Comparison of ENCODE assay signal across 19 mouse cellular contexts in the genomic region with DNA sequence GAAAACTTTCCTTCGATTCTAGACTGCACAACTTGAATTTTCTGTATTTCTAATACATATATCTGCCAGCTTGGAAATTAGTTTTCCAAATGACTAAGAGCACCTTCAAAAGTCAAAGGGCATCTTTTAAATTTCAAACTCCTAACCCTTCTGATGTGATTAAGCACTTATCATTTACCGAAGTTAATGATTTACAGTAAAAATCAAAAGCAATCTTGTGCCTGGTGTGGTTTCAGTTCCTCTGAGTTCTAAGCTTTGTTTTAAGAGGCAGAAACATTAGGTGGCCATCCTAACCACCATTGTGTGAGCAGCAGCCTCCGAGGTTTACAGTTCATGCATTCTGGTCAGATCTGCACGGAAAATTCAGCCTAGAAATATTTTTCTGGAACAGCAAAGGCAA. TPM values are rescaled to one million over a fixed set of nuclear protein-coding genes. Genes with fewer than 3 reads are reported as not detected.
DNase-seq lines count a peak whose midpoint lies in the region; ATAC-seq and TF ChIP-seq lines count a peak whose summit lies in the region.
"Had no signal": no experiment of that assay in that cellular context is flagged by ENCODE, and none has a peak within 500 bp of the region (broad histone marks: within the 10 kb centered on the region; RNA-seq: fewer than 3 reads in every experiment).

No protein-coding gene starts in this region.

- no peaks in the 10 kb centered on the region; the same call in 1 of the 2 replicates for H3K4me1 ChIP-seq in hindbrain, postnatal 0 days (ENCODE audit: insufficient read depth, low read length)
- H3K4me1 ChIP-seq in hindbrain, embryonic 13.5 days (replicated peaks): peaks cover 12% of the 10 kb centered on the region
- H3K4me1 ChIP-seq in liver, adult 2 months (ENCODE audit: control insufficient read depth, insufficient read depth, low read length): 0 out of 2 replicates have a peak, but pooled peaks cover 2% of the 10 kb centered on the region
- peaks cover 11% of the 10 kb centered on the region; the same call in 1 of the 2 replicates for H3K4me1 ChIP-seq in liver, postnatal 0 days (ENCODE audit: insufficient read depth)
- H3K4me1 ChIP-seq in cortical plate, adult 2 months (ENCODE audit: control insufficient read depth, insufficient read depth, low read length): peaks cover 3% of the 10 kb centered on the region
- peaks cover 6% of the 10 kb centered on the region; the same call in 1 of the 2 replicates for H3K4me1 ChIP-seq in stomach, embryonic 15.5 days

- TF ChIP-seq CTCF in hindbrain, postnatal 0 days (IDR thresholded peaks at IDR 0.05; ENCODE audit: low read depth): no peak
- no peak for TF ChIP-seq CTCF in liver, adult 2 months (IDR thresholded peaks at IDR 0.05; ENCODE audit: low read depth, low read length)
- no peak for TF ChIP-seq CTCF in liver, postnatal 0 days (IDR thresholded peaks at IDR 0.05; ENCODE audit: low read depth)
- TF ChIP-seq CTCF in cortical plate, adult 2 months (IDR thresholded peaks at IDR 0.05; ENCODE audit: extremely low read depth, insufficient read depth, low read length): no peak

- no peak overlapping the region for H3K27ac ChIP-seq in hindbrain, postnatal 0 days
- no peak overlapping the region for H3K27ac ChIP-seq in hindbrain, embryonic 13.5 days
- no peak overlapping the region for H3K27ac ChIP-seq in liver, adult 2 months (replicated peaks; ENCODE audit: insufficient read depth, low read depth, low read length)
- H3K27ac ChIP-seq in liver, postnatal 0 days (ENCODE audit: low read depth): no peak overlapping the region
- no peak overlapping the region for H3K27ac ChIP-seq in cortical plate, adult 2 months (ENCODE audit: insufficient read depth, low read length)
- H3K27ac ChIP-seq in stomach, embryonic 15.5 days: no peak overlapping the region
- H3K27ac ChIP-seq: embryonic facial prominence, embryonic 13.5 days; hindbrain, embryonic 12.5 days; midbrain, embryonic 12.5 days had no signal

- no peak for TF ChIP-seq POLR2A in liver, adult 2 months (IDR thresholded peaks at IDR 0.05; ENCODE audit: extremely low read depth, insufficient read depth, low read length)
- TF ChIP-seq POLR2A in cortical plate, adult 2 months (IDR thresholded peaks at IDR 0.05; ENCODE audit: extremely low read depth, insufficient read depth, low read length): no peak

- no peaks in the 10 kb centered on the region for H3K9me3 ChIP-seq in hindbrain, postnatal 0 days (ENCODE audit: low read length)
- H3K9me3 ChIP-seq in hindbrain, embryonic 13.5 days: no peaks in the 10 kb centered on the region
- H3K9me3 ChIP-seq in liver, postnatal 0 days (ENCODE audit: low read length): no peaks in the 10 kb centered on the region
- no peaks in the 10 kb centered on the region for H3K9me3 ChIP-seq in stomach, embryonic 15.5 days
- H3K9me3 ChIP-seq: embryonic facial prominence, embryonic 13.5 days; hindbrain, embryonic 12.5 days; midbrain, embryonic 12.5 days had no signal

- H3K4me2 ChIP-seq in hindbrain, postnatal 0 days (ENCODE audit: low read depth, low read length): peak overlapping the region; percentile 84
- no peak overlapping the region for H3K4me2 ChIP-seq in hindbrain, embryonic 13.5 days
- H3K4me2 ChIP-seq in liver, postnatal 0 days (ENCODE audit: low read depth, low read length): no peak overlapping the region
- H3K4me2 ChIP-seq in stomach, embryonic 15.5 days: no peak overlapping the region
- H3K4me2 ChIP-seq: embryonic facial prominence, embryonic 13.5 days; hindbrain, embryonic 12.5 days; midbrain, embryonic 12.5 days had no signal

- H3K4me3 ChIP-seq in hindbrain, postnatal 0 days (ENCODE audit: low read length): peak overlapping the region; percentile 11; the same call in 1 of the 2 replicates
- H3K4me3 ChIP-seq in hindbrain, embryonic 13.5 days: no peak overlapping the region
- H3K4me3 ChIP-seq in liver, adult 2 months (ENCODE audit: insufficient read depth, low read depth, low read length): no peak overlapping the region
- H3K4me3 ChIP-seq in liver, postnatal 0 days (ENCODE audit: low read depth, low read length): no peak overlapping the region
- peak overlapping the region; percentile 94 for H3K4me3 ChIP-seq in cortical plate, adult 2 months (ENCODE audit: insufficient read depth, low read length)
- H3K4me3 ChIP-seq in stomach, embryonic 15.5 days (replicated peaks): no peak overlapping the region
- H3K4me3 ChIP-seq: embryonic facial prominence, embryonic 13.5 days; hindbrain, embryonic 12.5 days; midbrain, embryonic 12.5 days had no signal

- 77% methylated on average over 4 of the region's 4 CpGs for WGBS in hindbrain, postnatal 0 days
- 79% methylated on average over 4 of the region's 4 CpGs for WGBS in hindbrain, embryonic 13.5 days
- WGBS in liver, adult 2 months: 57% methylated on average over 4 of the region's 4 CpGs
- 56% methylated on average over 4 of the region's 4 CpGs for WGBS in liver, postnatal 0 days (ENCODE audit: insufficient replicate concordance)
- 59% methylated on average over 4 of the region's 4 CpGs for WGBS in stomach, embryonic 15.5 days

- H3K9ac ChIP-seq in hindbrain, postnatal 0 days (replicated peaks; ENCODE audit: low read length): no peak overlapping the region
- H3K9ac ChIP-seq in hindbrain, embryonic 13.5 days: no peak overlapping the region
- no peak overlapping the region for H3K9ac ChIP-seq in liver, adult 2 months (ENCODE audit: low read depth, low read length)
- H3K9ac ChIP-seq in liver, postnatal 0 days (replicated peaks): no peak overlapping the region
- H3K9ac ChIP-seq in stomach, embryonic 15.5 days: no peak overlapping the region
- H3K9ac ChIP-seq: embryonic facial prominence, embryonic 13.5 days; hindbrain, embryonic 12.5 days; midbrain, embryonic 12.5 days had no signal

- H3K27me3 ChIP-seq in hindbrain, postnatal 0 days (ENCODE audit: insufficient read depth, low read length): no peaks in the 10 kb centered on the region
- peaks cover 29% of the 10 kb centered on the region for H3K27me3 ChIP-seq in hindbrain, embryonic 13.5 days
- H3K27me3 ChIP-seq in liver, adult 2 months (ENCODE audit: control insufficient read depth, insufficient read depth, low read length): peaks cover 4% of the 10 kb centered on the region; the same call in 1 of the 2 replicates
- peaks cover 19% of the 10 kb centered on the region for H3K27me3 ChIP-seq in liver, postnatal 0 days (ENCODE audit: insufficient read depth, low read length)
- peaks cover 13% of the 10 kb centered on the region for H3K27me3 ChIP-seq in stomach, embryonic 15.5 days (replicated peaks)

- no peaks in the 10 kb centered on the region for H3K36me3 ChIP-seq in hindbrain, postnatal 0 days (ENCODE audit: insufficient read depth, low read length)
- H3K36me3 ChIP-seq in hindbrain, embryonic 13.5 days: no peaks in the 10 kb centered on the region
- H3K36me3 ChIP-seq in liver, adult 2 months (ENCODE audit: control insufficient read depth, insufficient read depth, low read length): no peaks in the 10 kb centered on the region
- H3K36me3 ChIP-seq in liver, postnatal 0 days (replicated peaks; ENCODE audit: insufficient read depth, low read length): no peaks in the 10 kb centered on the region
- H3K36me3 ChIP-seq in stomach, embryonic 15.5 days: no peaks in the 10 kb centered on the region
- H3K36me3 ChIP-seq: embryonic facial prominence, embryonic 13.5 days; hindbrain, embryonic 12.5 days; midbrain, embryonic 12.5 days had no signal

- no peak for TF ChIP-seq EP300 in liver, postnatal 0 days (IDR thresholded peaks at IDR 0.05; ENCODE audit: low read depth)

- H3K79me2 ChIP-seq in liver, adult 2 months (ENCODE audit: control insufficient read depth, insufficient read depth, low read length): no peaks in the 10 kb centered on the region

- no peak for DNase-seq in hindbrain, postnatal 0 days (ENCODE audit: low spot score)
- peak; percentile 8 for DNase-seq in liver, adult 2 months (ENCODE audit: extremely low read depth, low read depth, low spot score)
- no peak for DNase-seq in liver, postnatal 0 days
- DNase-seq in thymus, postnatal 0 days (ENCODE audit: low spot score): no peak
- DNase-seq: adrenal gland, postnatal 36 days; cerebellum, adult 8-10 months; gastrocnemius, postnatal 10 days; kidney, postnatal 36 days; liver; lung, adult 2 months; lung, postnatal 36 days; right cerebral cortex, postnatal 14 days; thymus, adult 18-20 months had no signal

- no peak for ATAC-seq in hindbrain, postnatal 0 days
- no peak for ATAC-seq in hindbrain, embryonic 13.5 days (ENCODE audit: low FRiP score)
- no peak for ATAC-seq in liver, postnatal 0 days
- ATAC-seq in stomach, embryonic 15.5 days (ENCODE audit: insufficient read depth, low FRiP score, low read depth): 0 out of 2 replicates have a peak, but pooled peaks have one; percentile 11

RNA-seq across cellular contexts. Expression of gene Rasgrf2, which starts 1.6 kb away (rescaled TPM):
- 61.2 and 99.6 TPM in 2 replicates for total RNA-seq in hindbrain, postnatal 0 days (2014; rRNA removed)
- polyA plus RNA-seq in hindbrain, postnatal 0 days (2015; fragmentation: Nextera tagmentation; extraction: Ambion mirVana): 11.0 and 12.9 TPM in 2 replicates
- 2.4 and 2.5 TPM in 2 replicates for polyA plus RNA-seq in hindbrain, embryonic 13.5 days (2015; fragmentation: Nextera tagmentation; extraction: Ambion mirVana)
- 0.74 and 1.0 TPM in 2 replicates for total RNA-seq in liver, adult 2 months (2014; rRNA removed)
- 0.17 and 0.44 TPM in 2 replicates for polyA plus RNA-seq in liver, adult 2 months (2012; rRNA removed)
- polyA plus RNA-seq in liver, postnatal 0 days (2015; fragmentation: Nextera tagmentation; extraction: Ambion mirVana): 0.05 TPM in 2 replicates
- polyA plus RNA-seq in cortical plate, adult 2 months (2012; rRNA removed): 80.2 and 80.6 TPM in 2 replicates
- polyA plus RNA-seq in stomach, embryonic 15.5 days (2015; fragmentation: Nextera tagmentation; extraction: Ambion mirVana): 0.71 and 1.2 TPM in 2 replicates
- 2.2 and 2.5 TPM in 2 replicates for polyA plus RNA-seq in thymus, postnatal 0 days (2015; fragmentation: Nextera tagmentation; extraction: Ambion mirVana)

Comparison
In these comparisons a context has a peak if more than half of its experiments do, and no peak if none do; other contexts are left out.
1. H3K4me3 ChIP-seq: peak in hindbrain, postnatal 0 days (single experiment) and cortical plate, adult 2 months (single experiment); none in hindbrain, embryonic 13.5 days (single experiment), liver, adult 2 months (single experiment), liver, postnatal 0 days (single experiment) and stomach, embryonic 15.5 days (single experiment).